Mouse (Mus musculus) monocyte, adult 2 months (primary cell): ENCODE results near the gene Tmem123.

Experiments used
- DNase-seq, 2 experiments: peaks; one replicate each; pipeline ENCODE4 v3.0.0; 2022; ENCODE audit warnings: low spot score in 2 of 2, low read depth in 1 of 2

The Tmem123 gene

DNA sequence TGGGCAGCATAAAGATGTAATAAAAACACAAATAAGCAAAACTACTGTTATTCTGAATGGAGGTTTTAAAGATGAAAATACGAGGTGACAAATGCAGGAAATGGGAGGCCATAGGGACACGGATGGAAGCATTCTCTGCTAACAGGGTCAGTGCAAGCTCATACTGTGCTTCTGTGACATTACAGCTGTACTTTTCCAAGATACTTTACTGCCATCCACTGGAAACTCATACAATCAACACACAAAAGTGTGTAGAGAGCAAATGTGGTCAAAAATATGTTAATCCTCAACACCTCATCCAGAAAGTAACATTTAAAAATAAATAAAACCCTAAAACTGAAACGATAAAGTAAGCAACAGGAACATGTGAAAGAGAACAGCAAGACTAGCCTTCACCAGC is 58.9 kb downstream of the Tmem123 start:
- no peak for DNase-seq

GRCm38 (mm10) chr9:7824916-7825315 is 61.1 kb downstream of the Tmem123 start:
- no peak for DNase-seq

DNA sequence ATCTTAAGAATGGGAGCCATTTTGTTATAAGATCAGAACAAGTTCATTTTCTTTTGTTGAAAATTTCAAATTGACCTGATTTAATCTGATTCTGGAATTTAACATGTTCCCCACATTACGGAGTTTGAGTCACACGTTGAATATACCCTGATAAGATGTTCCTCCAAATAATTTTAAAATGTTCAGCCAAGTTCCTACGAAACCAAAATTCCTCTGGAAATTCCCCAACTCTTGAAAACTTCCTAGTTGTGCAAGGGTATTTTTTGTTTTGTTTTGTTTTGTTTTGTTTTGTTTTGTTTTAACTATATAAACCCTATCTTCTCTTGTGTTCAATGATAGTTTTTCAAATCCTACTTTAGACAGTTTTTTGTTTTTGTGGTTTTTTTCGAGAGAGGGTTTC is 64.9 kb downstream of the Tmem123 start:
- no peak for DNase-seq

DNA sequence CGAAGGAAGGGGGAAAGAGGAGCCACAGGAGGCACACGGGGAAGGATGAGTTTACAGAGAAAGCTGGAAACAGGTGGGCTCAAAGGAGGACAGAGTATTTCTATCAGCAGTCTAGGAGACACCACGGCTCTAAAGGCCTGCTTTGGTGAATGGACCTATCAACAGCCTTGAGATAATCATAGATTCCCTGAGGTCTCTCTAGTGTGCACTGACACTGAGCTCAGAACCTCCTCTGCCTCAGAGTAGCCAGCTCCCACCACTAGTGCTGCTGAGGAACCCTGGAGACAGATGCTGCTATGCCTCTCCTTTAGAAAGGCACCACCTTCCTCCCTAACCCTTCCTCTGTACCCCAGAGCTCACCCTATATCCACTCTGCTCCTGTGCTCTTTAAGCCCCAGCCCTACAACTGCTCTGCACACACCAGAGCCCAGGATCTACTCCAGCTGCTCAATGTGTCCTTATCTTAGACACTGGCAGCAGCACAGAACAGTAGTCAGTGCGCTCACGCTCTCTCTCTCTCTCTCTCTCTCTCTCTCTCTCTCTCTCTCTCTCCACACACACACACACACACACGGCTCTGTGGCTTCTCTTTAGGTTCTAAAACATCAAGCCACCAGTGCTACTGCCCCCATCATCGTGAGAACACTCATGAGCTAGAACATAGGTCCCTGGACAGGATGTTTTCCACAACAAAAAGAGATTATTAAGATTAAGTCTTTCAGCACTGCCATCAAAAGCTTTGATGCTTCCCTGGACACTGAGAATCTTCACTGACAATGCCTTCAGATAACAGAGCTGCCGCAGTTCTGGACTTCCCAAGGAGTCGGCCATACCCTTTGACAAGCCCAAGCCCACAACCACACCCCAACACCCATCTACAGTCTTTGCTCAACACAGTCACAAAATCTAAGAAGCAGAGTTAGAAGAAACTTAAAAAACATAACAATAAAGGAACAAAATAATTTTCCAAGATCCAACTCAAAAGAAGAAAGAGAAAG is 66.0 kb downstream of the Tmem123 start:
- no peak for DNase-seq

DNA sequence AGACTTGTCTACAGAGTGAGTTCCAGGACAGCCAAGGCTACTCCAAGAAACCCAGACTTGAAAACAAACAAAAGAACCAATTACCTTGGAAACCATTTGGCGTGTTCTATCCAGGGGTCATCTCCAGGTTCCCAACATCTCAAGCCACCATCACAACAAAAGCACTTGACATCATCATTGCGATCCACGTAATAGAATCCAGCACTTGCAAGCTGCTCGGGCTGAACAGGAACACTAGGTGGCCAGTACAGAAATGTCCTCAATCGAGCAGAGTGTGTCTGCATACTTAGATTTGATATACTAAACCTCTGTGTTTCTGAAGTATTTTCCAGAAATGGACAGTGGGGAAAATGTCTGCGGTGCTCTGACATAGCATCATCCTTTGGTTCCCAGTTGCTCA is 69.6 kb downstream of the Tmem123 start:
- no peak for DNase-seq

DNA sequence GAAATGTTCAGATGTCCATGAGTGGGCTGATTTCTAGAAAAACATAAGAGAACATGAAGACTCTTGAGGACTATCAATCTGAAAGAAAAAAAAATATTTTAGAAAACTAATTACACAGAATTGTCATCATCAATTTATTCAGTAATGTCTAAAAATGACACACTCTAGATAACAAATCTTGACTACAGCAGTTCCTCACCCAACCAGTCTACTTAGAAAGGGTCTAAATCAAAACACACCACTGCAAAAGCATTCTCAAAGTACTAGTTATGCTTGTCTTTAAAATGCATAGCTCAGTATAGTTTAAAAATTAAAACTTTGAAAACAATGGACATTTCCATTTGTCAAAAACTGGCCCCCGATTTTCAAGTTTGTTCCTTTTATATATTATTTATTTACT is 71.5 kb downstream of the Tmem123 start:
- DNase-seq: no peak

DNA sequence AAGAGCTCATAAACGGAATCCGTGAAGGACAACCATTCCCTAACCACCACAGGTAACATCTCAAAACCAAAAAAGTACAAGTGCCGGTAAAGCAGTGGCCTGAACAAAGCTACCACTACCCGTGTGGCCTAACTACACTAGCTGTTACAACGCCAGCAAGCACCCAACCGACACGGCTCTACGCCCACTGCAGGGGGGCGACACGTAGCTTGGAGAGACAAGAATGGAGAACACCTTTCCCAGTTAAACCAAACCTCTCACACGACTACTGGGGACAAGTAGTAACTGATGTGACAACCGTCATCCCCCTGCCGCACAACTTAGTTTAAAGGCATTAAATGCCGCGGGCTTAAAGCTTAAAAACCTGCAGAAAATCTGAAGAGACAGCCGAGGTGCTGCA is 72.5 kb downstream of the Tmem123 start:
- DNase-seq: no peak

DNA sequence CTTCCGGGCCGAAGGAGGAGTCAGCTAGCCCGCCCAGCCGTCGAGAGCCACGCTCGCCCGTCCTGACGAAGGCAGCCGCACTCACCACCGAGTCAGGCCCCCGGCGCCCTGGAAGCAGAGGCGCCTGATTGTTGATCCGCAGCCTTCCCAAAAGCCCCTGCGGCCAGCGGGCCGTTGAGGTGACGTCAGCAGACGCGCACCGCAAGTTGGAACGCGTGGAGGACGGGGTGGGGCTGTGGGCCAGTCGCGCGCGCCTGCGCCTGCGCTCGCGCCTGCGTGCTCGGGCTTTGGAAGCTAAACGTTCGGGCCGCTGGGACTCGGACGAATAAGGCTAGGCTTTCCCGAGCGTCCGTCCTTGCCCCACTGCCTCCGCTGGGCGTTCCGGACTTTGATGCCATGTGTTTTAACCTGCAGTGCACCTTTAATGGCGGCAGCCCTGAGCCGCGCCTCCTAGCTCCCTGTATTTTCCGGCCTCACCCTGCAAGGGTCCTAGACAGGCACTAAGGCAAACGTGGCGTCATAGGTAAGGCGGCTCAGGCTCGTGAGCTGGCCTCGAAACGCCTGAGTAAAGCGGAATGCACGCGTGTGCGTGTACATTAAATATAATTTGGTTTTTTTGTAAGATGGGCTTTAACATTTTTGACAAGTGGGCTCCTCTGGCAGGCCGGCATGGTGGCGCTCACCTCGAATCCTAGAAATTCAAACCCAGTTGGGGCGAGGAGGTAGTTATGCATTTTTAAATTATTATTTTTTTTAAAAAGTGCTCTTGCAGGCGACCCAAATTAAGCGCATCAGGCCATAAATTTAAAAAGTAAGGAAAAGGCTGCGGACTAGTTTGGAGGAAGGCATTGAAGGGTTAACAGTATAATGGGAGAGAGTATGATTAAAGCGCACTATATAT is 73.3 kb downstream of the Tmem123 start, which contains the start of gene Birc2:
Gene Birc2 (minus strand): TSS at position 160 of the 901 bp plus-strand sequence.
- peak; percentile 87 to 90 for DNase-seq

DNA sequence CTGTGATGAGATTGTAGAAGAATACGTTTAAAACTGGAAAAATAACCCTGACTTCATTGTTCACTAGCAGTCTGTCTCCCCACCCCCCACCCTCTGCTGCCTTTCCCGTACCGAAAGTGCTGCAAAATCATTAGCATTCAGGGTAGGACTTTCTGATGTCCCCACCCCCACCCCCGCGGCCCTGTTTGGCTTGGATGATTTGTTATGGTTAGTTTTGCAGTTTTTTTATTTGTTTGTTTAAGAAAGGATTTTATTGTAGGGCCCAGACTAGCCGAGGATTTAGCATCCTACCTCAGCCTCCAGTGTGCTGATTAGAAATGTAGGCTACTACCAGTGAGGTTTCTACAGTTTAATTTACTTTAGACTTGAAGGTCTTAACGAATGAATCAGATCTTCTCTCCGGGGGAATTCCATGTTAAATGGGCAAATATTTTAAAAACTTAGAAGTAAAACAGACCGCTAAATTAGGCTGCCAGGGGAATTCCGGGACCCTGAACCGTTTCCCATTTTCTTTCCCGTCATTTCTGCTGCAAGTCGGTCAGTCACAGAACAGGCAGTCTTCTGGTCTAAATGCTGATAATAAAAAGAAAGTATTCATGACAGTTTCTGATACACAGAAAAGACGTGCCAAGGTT is 74.1 kb downstream of the Tmem123 start:
- no peak for DNase-seq

DNA sequence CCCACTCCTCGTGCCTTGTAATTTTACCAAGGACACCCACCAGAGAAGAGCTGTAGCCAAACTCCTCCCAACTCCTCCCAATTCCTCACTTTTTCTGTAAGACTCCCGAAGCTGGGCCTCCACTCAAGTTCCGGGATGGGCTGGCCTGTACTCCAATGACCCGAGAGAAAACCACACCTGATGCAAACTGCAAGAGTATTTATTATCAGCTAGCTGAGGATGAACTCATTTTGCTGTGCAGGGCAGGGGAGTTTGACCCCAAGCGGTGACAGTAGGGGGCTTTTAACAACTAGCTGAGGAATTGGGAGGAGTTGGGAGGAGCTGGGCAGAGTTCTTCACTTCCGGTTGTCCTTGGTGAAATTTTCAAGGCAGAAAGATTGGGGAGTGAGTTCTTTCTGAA is 77.4 kb downstream of the Tmem123 start:
- DNase-seq: no peak
